ENCODE assay signal across 17 mouse cellular contexts in genomic region chr6:30709115-30709514, GRCm38 (mm10). TPM values are rescaled to one million over a fixed set of nuclear protein-coding genes. Genes with fewer than 3 reads are reported as not detected.
A peak's percentile ranks its signal among the peaks of the same experiment; 100 is the strongest.
DNase-seq lines count a peak whose midpoint lies in the region; ATAC-seq and TF ChIP-seq lines count a peak whose summit lies in the region.
"Had no signal": no experiment of that assay in that cellular context is flagged by ENCODE, and none has a peak within 500 bp of the region (broad histone marks: within the 10 kb centered on the region; RNA-seq: fewer than 3 reads in every experiment).

No protein-coding gene starts in this region.

- DNase-seq in lung, postnatal 25 days (ENCODE audit: low spot score), result no peak
- no peak for DNase-seq in embryonic facial prominence, embryonic 10.5 days (ENCODE audit: low spot score)
- no peak for DNase-seq in gastrocnemius, adult 2 months
- DNase-seq: cerebellum, postnatal 14 days; heart, adult 2 months; heart, postnatal 36 days; kidney, postnatal 14 days; right cerebral cortex, adult 18-20 months; thymus, postnatal 4 days had no signal

- H3K4me3 ChIP-seq in forebrain, embryonic 15.5 days, result no peak overlapping the region
- no peak overlapping the region for H3K4me3 ChIP-seq in forebrain, embryonic 16.5 days (replicated peaks; ENCODE audit: low read length)
- no peak overlapping the region for H3K4me3 ChIP-seq in lung, embryonic 16.5 days (ENCODE audit: low read length)
- no peak overlapping the region for H3K4me3 ChIP-seq in embryonic facial prominence, embryonic 10.5 days
- no peak overlapping the region for H3K4me3 ChIP-seq in limb, embryonic 15.5 days
- H3K4me3 ChIP-seq in heart, embryonic 12.5 days, result no peak overlapping the region
- H3K4me3 ChIP-seq in gastrocnemius, adult 2 months, result no peak overlapping the region
- H3K4me3 ChIP-seq: heart, adult 2 months had no signal

- no peak overlapping the region for H3K9ac ChIP-seq in forebrain, embryonic 15.5 days (replicated peaks)
- H3K9ac ChIP-seq in forebrain, embryonic 16.5 days (replicated peaks; ENCODE audit: low read depth, low read length), result no peak overlapping the region
- no peak overlapping the region for H3K9ac ChIP-seq in lung, embryonic 16.5 days (ENCODE audit: low read length)
- no peak overlapping the region for H3K9ac ChIP-seq in limb, embryonic 15.5 days
- no peak overlapping the region for H3K9ac ChIP-seq in heart, embryonic 12.5 days
- H3K9ac ChIP-seq: liver, embryonic 14.5 days had no signal

- no peak for ATAC-seq in forebrain, embryonic 15.5 days (replicated peaks)
- no peak for ATAC-seq in forebrain, embryonic 16.5 days
- ATAC-seq in lung, embryonic 16.5 days (ENCODE audit: low read depth), result peak; percentile 59
- no peak for ATAC-seq in limb, embryonic 15.5 days (ENCODE audit: insufficient number of reproducible peaks, low FRiP score, low TSS enrichment, low read depth)
- ATAC-seq in heart, embryonic 12.5 days (ENCODE audit: insufficient number of reproducible peaks, low FRiP score), result no peak
- ATAC-seq: Patski had no signal

- 17% methylated on average over 6 of the region's 6 CpGs for WGBS in forebrain, embryonic 15.5 days
- WGBS in forebrain, embryonic 16.5 days, result 15% methylated on average over 6 of the region's 6 CpGs
- WGBS in lung, embryonic 16.5 days, result 23% methylated on average over 6 of the region's 6 CpGs
- 29% methylated on average over 6 of the region's 6 CpGs for WGBS in embryonic facial prominence, embryonic 10.5 days
- WGBS in limb, embryonic 15.5 days, result 29% methylated on average over 6 of the region's 6 CpGs
- 74% methylated on average over 6 of the region's 6 CpGs for WGBS in heart, embryonic 12.5 days

- H3K36me3 ChIP-seq in forebrain, embryonic 15.5 days, result no peaks in the 10 kb centered on the region
- no peaks in the 10 kb centered on the region for H3K36me3 ChIP-seq in forebrain, embryonic 16.5 days (ENCODE audit: control insufficient read depth, insufficient read depth)
- no peaks in the 10 kb centered on the region for H3K36me3 ChIP-seq in lung, embryonic 16.5 days (ENCODE audit: control insufficient read depth, insufficient read depth, low read length)
- no peaks in the 10 kb centered on the region for H3K36me3 ChIP-seq in embryonic facial prominence, embryonic 10.5 days (replicated peaks)
- no peaks in the 10 kb centered on the region for H3K36me3 ChIP-seq in limb, embryonic 15.5 days
- no peaks in the 10 kb centered on the region for H3K36me3 ChIP-seq in heart, embryonic 12.5 days

- 0 out of 2 replicates have a peak overlapping the region, but pooled peaks have one; percentile 17 for H3K27ac ChIP-seq in forebrain, embryonic 15.5 days (replicated peaks)
- H3K27ac ChIP-seq in forebrain, embryonic 16.5 days (ENCODE audit: low read length), result no peak overlapping the region
- H3K27ac ChIP-seq in lung, embryonic 16.5 days (ENCODE audit: low read length), result peak overlapping the region; percentile 24; the same call in 1 of the 2 replicates
- H3K27ac ChIP-seq in embryonic facial prominence, embryonic 10.5 days (replicated peaks), result peak overlapping the region; percentile 73
- H3K27ac ChIP-seq in limb, embryonic 15.5 days, result peak overlapping the region; percentile 67
- H3K27ac ChIP-seq in heart, embryonic 12.5 days (ENCODE audit: poor library complexity, severe bottlenecking), result no peak overlapping the region
- H3K27ac ChIP-seq in gastrocnemius, adult 2 months, result no peak overlapping the region
- H3K27ac ChIP-seq: heart, adult 2 months; liver, embryonic 14.5 days; macrophage had no signal

- H3K9me3 ChIP-seq in forebrain, embryonic 15.5 days, result no peaks in the 10 kb centered on the region
- no peaks in the 10 kb centered on the region for H3K9me3 ChIP-seq in forebrain, embryonic 16.5 days (ENCODE audit: control insufficient read depth, low read length)
- no peaks in the 10 kb centered on the region for H3K9me3 ChIP-seq in lung, embryonic 16.5 days (ENCODE audit: control insufficient read depth, low read length)
- no peaks in the 10 kb centered on the region for H3K9me3 ChIP-seq in embryonic facial prominence, embryonic 10.5 days
- no peaks in the 10 kb centered on the region for H3K9me3 ChIP-seq in limb, embryonic 15.5 days
- H3K9me3 ChIP-seq in heart, embryonic 12.5 days (replicated peaks), result no peaks in the 10 kb centered on the region

- intact Hi-C loops in gastrocnemius, adult 2 months (cut with DNase I), result no loop called here

- no peak overlapping the region for H3K4me2 ChIP-seq in forebrain, embryonic 15.5 days (replicated peaks)
- no peak overlapping the region for H3K4me2 ChIP-seq in forebrain, embryonic 16.5 days (ENCODE audit: low read length)
- H3K4me2 ChIP-seq in lung, embryonic 16.5 days (ENCODE audit: low read depth, low read length), result no peak overlapping the region
- no peak overlapping the region for H3K4me2 ChIP-seq in limb, embryonic 15.5 days
- no peak overlapping the region for H3K4me2 ChIP-seq in heart, embryonic 12.5 days

- H3K27me3 ChIP-seq in forebrain, embryonic 15.5 days, result no peaks in the 10 kb centered on the region
- H3K27me3 ChIP-seq in forebrain, embryonic 16.5 days (replicated peaks; ENCODE audit: control insufficient read depth, insufficient read depth, low read length), result no peaks in the 10 kb centered on the region
- H3K27me3 ChIP-seq in lung, embryonic 16.5 days (ENCODE audit: control insufficient read depth, insufficient read depth, low read depth, low read length), result no peaks in the 10 kb centered on the region
- no peaks in the 10 kb centered on the region for H3K27me3 ChIP-seq in embryonic facial prominence, embryonic 10.5 days (replicated peaks; ENCODE audit: low read depth, poor library complexity, severe bottlenecking)
- no peaks in the 10 kb centered on the region for H3K27me3 ChIP-seq in limb, embryonic 15.5 days
- no peaks in the 10 kb centered on the region for H3K27me3 ChIP-seq in heart, embryonic 12.5 days (replicated peaks)
- H3K27me3 ChIP-seq: Patski had no signal

- peaks cover 6% of the 10 kb centered on the region for H3K4me1 ChIP-seq in forebrain, embryonic 15.5 days
- 0 out of 2 replicates have a peak, but pooled peaks cover 2% of the 10 kb centered on the region for H3K4me1 ChIP-seq in forebrain, embryonic 16.5 days (replicated peaks; ENCODE audit: control insufficient read depth, insufficient read depth, low read length)
- H3K4me1 ChIP-seq in lung, embryonic 16.5 days (replicated peaks; ENCODE audit: control insufficient read depth, insufficient read depth, low read length), result peaks cover 9% of the 10 kb centered on the region
- peaks cover 48% of the 10 kb centered on the region for H3K4me1 ChIP-seq in embryonic facial prominence, embryonic 10.5 days
- H3K4me1 ChIP-seq in limb, embryonic 15.5 days, result peaks cover 41% of the 10 kb centered on the region
- peaks cover 15% of the 10 kb centered on the region for H3K4me1 ChIP-seq in heart, embryonic 12.5 days (replicated peaks)

- TF ChIP-seq CTCF in gastrocnemius, adult 2 months (IDR thresholded peaks at IDR 0.05), result no peak

RNA-seq across cellular contexts. Expression of gene Mest, which starts 14.2 kb away (rescaled TPM):
- 313 and 315 TPM in 2 replicates for polyA plus RNA-seq in forebrain, embryonic 15.5 days (2015; fragmentation: Nextera tagmentation; extraction: Ambion mirVana)
- polyA plus RNA-seq in forebrain, embryonic 16.5 days (2015; fragmentation: Nextera tagmentation; extraction: Ambion mirVana), result 283 and 328 TPM in 2 replicates
- 1,483 and 1,593 TPM in 2 replicates for polyA plus RNA-seq in lung, embryonic 16.5 days (2015; fragmentation: Nextera tagmentation; extraction: Ambion mirVana)
- polyA plus RNA-seq in embryonic facial prominence, embryonic 10.5 days (2016; fragmentation: Nextera tagmentation; extraction: Ambion mirVana), result 1,878 and 2,201 TPM in 2 replicates
- polyA plus RNA-seq in limb, embryonic 15.5 days (2015; fragmentation: Nextera tagmentation; extraction: Ambion mirVana), result 1,721 and 1,971 TPM in 2 replicates
- 3,424 and 3,742 TPM in 2 replicates for polyA plus RNA-seq in heart, embryonic 12.5 days (2016; fragmentation: Nextera tagmentation; extraction: Ambion mirVana)
- total RNA-seq in gastrocnemius, adult 2 months (2021), result 1 to 10 TPM; 1.6 to 2.4 TPM

RNA-seq across cellular contexts. Expression of gene Cep41, which starts 15.6 kb away (rescaled TPM):
- polyA plus RNA-seq in forebrain, embryonic 15.5 days (2015; fragmentation: Nextera tagmentation; extraction: Ambion mirVana), result 14.9 and 17.3 TPM in 2 replicates
- 15.2 and 15.3 TPM in 2 replicates for polyA plus RNA-seq in forebrain, embryonic 16.5 days (2015; fragmentation: Nextera tagmentation; extraction: Ambion mirVana)
- 15.6 and 16.0 TPM in 2 replicates for polyA plus RNA-seq in lung, embryonic 16.5 days (2015; fragmentation: Nextera tagmentation; extraction: Ambion mirVana)
- polyA plus RNA-seq in embryonic facial prominence, embryonic 10.5 days (2016; fragmentation: Nextera tagmentation; extraction: Ambion mirVana), result 17.7 and 17.9 TPM in 2 replicates
- 28.6 and 46.4 TPM in 2 replicates for polyA plus RNA-seq in limb, embryonic 15.5 days (2015; fragmentation: Nextera tagmentation; extraction: Ambion mirVana)
- polyA plus RNA-seq in heart, embryonic 12.5 days (2016; fragmentation: Nextera tagmentation; extraction: Ambion mirVana), result 11.9 TPM in 2 replicates
- 1 to 10 TPM in 1 of 2 experiments, under 1 TPM in 1; 0.20 to 1.6 TPM for total RNA-seq in gastrocnemius, adult 2 months (2021)

Comparison
In these comparisons a context has a peak if more than half of its experiments do, and no peak if none do; other contexts are left out.
1. H3K27ac ChIP-seq: peak in forebrain, embryonic 15.5 days (single experiment), lung, embryonic 16.5 days (single experiment), embryonic facial prominence, embryonic 10.5 days (single experiment) and limb, embryonic 15.5 days (single experiment); none in forebrain, embryonic 16.5 days (single experiment), heart, embryonic 12.5 days (single experiment) and gastrocnemius, adult 2 months (single experiment).